Mouse (Mus musculus): Measurements from ENCODE around the gene Dok7. TPM values are rescaled to one million over a fixed set of nuclear protein-coding genes. Genes with fewer than 3 reads are reported as not detected.

The Dok7 gene
- polyA plus RNA-seq, 2 experiments from 2014 or later: not detected

DNA sequence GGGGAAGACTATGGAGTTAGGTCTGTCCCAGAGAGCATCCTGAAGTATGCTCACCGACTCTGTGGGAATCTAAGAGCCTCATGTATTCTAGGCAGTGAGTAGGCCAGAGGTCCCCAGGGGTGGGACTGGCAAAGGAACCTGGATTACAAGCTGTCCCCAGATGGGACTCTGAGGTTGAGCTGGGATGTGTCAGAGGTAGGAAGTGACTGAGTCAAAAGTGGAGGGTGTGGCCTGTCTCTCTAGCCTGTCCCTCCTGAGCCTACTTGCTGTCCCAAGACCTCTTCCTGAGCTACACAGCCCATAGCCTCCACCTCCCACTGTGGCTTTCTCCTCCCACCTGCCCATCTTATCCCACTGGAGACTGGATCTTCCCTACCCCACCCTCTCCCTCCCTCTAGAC, 1.6 kb downstream of the Dok7 start:
- ATAC-seq: no peak

DNA sequence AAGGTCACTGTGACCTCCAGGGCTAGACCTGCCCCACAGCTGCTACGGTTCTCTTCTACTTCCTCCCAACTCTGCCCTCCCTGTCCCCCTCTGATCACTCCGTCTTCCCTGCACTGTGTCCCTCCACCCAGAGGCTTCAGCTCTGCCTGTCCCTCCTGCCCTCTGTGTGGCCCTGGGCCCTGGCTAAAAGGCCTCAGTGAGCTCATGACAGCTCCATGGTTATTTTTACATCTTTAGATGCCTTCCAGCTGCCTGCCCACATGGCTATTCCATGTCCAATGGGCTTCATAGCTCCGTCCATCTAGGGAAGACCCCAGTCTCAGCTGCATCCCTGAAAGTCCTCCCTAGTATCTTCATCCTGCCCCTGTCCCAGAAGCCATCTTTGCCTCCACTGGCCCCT, 3.5 kb downstream of the Dok7 start:
- ATAC-seq: no peak

DNA sequence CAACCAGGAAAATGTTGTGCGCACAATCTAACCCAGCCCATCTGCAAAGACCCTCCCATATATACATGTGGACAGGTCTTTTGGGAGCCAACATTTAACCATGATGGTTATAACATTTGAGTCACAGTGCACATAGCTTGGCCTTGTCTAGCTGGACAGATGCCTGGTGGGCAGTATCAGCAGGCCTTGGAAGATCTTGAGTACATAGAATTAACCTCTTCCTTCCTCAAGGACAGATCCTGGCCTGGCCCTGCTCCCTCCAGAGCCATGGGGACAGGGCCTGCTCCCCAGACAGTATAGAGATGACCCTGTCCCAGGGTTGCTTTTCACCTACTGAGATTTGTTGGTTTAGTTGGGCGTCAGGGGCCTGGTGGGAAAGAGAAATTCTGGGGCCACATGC, 13.3 kb downstream of the Dok7 start:
- no peak for ATAC-seq

DNA sequence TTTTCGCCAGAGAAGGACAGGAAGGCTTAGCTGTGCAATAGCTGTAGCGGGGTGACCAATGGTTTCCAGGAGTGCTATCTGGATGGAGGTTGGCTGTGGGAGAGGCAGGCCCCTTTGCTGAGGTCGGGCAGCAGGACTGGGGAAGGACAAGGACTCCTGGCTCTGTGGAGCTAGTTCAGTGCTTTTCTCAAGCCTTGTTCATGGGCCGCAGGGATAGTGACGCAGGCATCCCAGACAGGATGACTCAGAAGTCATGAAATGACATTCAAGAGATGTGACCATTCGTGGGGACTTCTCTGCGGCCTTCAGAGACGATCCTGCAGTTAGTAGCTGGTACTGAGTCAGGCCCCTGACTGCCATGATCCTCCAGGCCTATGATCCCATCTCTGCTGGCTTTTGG, 13.7 kb downstream of the Dok7 start:
- ATAC-seq: no peak

DNA sequence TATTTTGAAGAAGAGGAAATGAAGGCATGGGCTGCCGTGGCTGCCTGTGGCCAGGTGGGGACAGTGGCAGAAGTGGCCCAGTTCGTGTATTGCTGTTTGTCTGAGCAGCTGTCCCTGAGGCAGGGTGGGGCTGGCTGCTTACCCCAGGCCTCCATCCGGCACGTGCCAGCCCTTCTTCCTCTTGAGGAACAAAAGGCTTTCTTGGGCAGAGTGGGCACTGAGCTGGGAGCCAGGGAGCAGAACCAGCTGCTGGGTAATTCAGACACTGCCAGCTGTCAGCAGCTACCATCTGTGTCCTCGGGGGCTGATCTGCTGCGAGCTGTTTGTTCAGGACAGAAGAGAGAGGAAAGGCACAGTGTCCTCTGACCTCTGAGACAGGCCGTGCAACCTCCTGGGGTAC, 14.4 kb downstream of the Dok7 start:
- ATAC-seq: no peak

DNA sequence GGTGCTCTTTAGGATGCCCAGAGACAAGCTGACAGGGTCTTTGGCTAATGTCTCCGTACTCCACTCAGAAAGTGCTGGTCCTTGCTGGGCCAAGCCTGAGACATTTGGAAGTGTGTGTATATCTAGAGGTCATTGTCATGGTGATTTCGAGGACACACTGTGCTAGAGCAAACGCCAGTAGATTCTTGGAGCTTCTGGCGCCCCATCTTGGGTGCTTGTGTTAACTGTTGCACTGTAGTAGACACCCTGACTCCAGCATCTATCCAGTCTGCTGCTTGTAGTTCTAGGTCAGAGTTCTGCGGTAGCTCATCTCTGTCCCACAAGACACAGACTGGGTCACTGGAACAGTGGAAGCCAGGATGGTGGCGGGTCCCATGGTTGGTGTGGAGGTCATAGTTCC, 15.3 kb downstream of the Dok7 start:
- no peak for ATAC-seq

DNA sequence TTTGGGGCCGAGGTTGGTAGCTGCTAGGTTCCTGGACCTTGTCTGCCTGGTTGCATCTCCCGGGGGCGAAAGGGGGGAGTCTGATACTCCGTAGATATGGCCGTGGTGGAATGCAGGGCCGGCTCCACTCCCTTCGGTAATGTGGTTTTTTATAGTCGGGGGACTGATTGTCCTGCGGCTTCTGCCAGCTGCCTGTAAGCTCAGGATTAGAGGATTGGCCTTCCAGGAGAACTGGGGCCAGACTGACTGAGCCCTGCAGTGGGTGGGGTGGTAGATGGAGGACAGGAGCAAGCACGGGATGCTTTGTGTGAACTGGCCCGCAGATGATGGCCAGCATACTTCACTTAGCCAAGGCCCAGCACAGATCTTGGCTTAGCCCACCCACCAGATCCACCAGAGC, 16.7 kb downstream of the Dok7 start:
- no peak for ATAC-seq

DNA sequence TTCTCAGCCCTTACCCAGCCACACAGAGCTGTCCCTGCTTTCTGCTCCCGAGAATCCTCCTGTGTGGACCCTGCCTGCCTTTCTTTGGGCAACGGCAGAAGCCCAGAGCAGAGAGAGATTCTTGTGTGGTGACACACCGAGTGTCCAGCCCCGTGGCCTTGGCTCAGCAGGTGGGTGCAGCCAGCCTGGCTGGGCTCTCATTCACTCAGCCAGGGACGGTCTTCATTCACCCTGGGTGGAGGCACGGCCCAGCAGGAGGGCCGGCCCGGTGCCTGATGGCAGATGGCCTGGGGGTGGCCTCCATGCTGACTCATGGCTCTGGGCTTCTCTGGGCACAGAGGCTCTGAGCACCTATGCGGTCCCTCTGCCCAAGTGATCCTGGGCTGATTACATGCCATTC, 17.4 kb downstream of the Dok7 start:
- ATAC-seq: no peak

DNA sequence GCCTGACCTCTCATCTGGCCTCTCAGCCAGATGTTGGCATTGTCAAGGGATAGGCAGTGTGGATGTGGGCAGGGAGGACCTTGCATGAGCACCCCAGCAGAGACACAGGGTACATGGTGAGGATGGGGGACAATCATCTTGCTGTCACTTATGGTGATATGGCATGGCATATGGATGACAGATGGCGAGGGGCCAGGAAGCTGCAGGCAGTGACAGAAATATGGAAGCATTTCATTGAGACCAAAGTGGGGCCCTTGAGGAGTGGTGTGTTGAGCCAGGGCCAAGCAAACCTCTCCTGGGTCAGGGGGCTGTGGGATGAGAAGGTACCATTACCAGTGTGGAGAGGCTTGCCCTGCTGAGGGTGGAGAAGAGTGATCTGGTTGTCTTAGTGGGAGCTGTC, 19.8 kb downstream of the Dok7 start:
- no peak for ATAC-seq

DNA sequence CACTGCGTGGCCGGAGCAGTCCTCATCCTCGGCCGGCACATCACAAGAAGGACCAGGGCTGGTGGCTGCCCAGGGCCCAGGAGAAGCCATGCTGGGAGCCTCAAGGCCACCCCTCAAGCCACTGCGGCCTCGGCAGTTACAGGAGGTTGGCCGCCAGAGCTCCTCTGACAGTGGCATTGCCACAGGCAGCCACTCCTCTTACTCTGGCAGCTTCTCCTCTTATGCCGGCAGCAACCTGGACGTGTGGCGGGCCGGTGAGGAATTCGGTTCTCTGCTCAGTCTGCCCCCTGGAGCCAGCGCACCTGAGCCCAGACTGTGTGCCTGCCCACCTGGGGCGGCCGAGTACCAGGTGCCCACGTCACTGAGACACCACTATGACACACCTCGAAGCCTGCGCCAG, 22.5 kb downstream of the Dok7 start:
- no peak for ATAC-seq

DNA sequence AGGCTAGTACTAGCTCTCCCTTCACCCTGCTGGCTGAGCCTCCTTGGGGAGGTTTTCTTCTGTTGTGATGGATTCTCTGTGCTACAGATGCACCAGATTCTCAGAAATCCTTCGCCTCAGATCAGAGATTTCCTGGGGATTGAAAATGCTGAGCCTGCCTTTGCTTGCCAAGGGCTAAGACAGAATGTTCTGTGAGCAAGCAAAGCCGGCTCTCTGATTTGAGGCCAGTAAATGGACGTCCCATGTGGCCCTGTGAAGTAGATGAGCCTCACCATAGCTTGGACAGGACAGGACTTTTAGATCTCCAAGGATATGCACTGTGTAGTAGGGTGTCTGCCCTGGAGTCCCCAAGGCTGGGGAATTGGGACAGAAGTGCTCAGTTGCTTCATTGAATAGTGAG, 28.3 kb downstream of the Dok7 start:
- no peak for ATAC-seq

DNA sequence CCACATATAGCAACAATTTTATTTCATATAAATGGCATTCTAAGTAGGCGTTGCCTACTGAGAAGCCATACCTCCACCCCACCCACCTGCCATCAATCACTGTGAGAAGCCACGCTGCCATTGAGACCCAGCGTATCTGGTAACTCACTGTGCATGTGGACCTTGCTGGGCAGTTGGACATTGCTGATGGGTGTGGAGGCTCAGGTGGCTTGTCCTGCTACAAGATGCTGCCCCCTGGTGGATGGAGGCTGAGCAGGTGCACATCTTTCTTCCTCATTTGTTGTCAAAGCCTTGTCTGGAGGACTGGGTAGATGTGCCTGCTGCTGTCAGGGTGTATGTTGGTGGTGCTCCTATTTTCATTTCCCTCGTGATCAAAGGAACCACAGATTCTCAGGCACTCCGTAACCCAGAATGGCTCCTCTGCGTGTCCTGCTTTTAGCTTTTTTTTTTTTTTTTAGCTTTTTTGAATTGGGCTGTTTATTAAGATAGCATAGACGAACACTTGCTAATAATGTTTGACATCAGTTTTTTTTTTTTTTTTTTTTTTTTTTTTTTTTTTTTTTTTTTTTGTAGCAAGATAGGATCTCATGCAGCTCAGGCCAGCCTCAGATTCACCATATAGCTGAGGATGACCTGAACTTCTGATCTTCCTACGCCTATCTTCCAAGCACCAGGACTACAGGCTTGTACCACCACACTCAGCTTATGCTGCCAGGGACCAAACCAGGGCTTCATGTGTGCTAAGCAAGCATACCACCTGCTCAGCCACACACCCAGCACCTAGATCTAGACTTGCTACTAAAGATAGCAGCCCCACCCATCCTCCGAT, 32.4 kb downstream of the Dok7 start:
- ATAC-seq: no peak

DNA sequence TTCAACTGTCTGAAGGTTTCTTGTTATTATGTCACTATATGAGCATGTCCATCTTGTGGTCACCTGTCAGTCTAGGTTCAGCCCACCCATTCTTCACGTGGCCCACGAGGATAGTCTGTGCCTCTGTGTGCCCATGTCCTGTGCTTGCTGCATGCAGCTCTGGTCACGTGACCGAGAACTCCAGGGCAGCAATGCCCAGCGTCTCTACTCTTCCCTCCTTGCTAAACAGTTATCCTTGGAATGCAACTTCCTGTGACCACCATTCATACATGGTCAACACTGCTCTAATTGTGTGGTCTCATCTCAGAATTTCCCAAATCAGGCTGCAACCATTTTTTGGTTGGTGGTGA, 33.0 kb downstream of the Dok7 start:
- no peak for ATAC-seq

DNA sequence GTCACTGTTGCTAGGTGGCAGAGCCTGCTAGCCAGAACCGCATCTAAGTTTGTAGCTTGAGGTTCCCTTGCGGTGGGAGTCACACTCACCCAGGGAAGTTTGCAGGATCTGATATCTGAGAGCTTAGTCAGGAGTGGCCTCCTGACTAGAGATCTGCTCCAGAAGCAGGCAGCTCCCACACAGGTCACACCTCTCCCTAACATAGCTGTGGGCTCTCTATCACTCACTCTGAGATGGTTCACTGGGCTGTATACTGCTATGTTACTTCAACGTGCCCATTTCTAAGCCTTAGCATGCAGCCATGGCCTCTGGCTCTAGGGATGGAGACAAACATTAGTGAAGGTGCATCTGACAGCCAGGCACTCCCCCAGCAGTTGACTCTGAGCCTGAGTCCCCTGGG, 35.1 kb downstream of the Dok7 start:
- no peak for ATAC-seq

DNA sequence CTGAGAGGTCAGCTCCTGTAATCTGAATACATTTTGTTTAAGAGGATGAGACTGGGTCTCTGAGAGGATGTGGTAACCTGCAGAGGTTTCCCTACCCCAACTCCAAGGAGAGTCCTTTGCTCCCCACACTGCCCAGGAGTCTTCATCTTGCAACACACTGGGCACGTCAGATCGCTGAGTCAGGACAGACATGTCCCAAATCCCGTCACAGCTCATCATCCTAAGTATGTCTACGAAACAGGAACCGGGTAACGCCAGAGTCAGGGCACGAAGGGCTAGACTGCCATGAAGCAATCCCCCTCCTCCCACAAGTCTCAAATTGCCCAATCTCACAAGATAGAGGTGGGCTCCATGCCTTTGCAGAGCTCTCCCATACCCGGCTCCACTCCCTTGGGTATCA, 46.5 kb downstream of the Dok7 start:
- ATAC-seq: no peak

DNA sequence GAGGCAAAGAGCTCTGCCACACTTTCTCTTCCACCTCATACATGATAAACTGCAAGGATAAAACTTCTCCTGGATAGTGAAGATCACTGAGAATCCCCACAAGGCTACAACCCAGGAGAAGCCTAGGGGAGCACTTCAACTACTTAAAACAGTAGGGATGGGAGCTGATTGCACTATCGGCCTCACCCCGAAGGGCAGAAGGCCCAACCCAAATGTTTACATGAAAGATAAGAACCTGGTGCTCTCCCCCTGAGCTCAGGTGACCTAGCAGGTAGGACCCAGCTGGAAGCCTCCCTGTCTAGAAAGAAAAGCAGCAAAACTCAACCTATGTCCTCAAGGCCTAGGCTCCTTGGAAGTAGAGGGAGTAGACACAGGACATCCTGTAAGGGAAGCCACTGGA, 47.0 kb downstream of the Dok7 start:
- no peak for ATAC-seq

DNA sequence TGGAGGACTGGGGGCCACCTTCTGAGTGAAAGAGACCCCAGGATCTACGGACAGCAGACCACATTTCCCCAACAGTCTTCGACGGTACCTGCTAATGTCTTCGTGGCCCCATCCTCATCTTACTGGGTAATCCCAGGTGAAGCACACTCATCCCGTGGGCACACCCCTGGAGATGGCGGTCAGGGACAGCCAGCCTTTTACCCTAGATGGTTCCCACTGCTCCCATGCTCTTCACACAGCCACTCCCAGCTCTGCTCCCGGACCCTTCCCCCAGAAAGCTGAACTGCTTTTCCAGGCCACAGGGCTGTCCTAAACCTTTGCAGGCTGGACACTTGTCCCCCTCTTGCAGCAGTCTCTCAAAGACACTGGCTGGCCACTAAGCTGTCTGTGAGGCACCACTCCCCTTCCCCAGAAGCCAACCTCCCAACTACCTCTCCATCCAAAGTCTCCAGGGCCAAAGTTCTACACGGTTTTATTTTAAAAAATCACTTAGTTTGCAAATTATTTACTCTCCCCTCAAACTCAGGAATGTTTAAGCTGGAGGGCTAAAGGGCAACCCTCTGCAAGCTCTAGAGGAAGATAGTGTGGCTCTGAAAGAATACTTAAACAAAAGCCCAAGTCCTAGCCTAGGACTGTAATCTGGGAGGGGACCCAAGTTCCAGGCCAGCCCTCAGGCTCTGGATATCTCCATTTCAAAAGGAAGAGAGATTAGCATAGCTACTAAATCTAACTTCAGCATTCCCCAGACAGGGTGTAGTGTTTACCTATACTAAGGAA, 47.8 kb downstream of the Dok7 start:
- ATAC-seq: no peak

DNA sequence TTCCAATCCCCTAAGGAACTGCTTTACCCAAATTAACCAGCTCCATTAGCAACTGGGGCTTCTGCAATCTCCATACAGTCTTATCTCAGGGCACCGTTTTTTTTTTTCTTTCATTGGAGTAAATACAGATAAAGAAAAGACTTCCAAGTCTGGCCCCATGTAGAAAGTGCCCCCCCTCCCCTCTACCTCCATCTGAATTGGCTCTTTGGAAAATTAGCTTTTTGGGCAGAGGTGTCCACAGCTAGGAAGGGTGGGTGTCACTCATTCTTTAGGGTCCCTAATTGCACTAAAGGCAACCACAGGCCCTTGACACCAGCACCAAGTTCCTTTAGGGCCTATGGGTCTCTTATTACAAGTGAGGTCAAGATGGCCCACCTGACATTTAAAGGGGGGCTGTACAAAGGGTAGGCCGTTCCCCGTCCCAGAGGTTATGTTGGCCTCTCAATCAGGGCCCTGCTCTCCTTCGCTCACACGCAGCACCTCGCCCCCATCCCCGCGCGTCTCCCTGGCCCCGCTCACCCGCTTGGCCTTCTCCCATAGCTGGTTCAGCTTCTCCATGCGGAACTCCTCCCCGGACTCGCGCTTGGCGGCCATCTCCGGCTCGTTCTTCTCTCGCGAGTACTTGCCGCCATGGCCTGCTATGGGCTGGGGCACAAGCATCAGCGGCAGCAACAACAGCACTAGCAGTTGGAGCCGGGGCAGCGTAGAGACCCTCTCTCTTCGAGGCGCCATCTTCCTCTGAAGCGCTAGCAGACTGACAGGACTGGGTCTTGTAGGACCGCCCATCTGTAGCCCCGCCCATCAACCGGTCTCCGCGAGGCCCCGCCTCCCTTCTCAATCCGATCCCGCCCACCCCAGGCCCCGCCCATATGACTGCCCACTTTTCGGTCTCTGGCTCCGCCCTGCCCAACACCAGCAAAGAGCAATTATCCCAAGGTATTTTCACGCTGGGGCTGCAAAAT, 48.7 kb downstream of the Dok7 start, which contains the start of gene Lrpap1:
Gene Lrpap1, minus strand, starts transcription at position 807 of the 962 bp plus-strand sequence.
- ATAC-seq: peak; percentile 95

DNA sequence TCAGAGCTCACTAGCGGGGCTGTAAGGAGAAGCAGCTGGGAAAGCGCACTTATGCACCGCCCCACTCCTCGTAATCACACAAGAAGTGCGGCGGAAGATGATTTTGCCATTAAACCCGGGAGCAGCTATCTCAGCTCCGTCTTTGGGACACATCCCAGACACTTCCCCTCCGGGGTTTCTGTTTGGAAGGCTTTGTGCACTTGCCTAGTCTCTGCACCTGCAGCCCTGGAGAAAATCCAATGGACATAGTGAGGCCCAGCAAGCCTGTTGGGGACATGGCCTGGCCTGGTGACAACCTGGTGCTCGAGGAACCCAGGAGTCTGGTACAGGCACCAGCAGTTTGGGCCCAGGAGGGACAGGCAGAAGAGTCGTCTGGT, 49.3 kb downstream of the Dok7 start:
- ATAC-seq: no peak

DNA sequence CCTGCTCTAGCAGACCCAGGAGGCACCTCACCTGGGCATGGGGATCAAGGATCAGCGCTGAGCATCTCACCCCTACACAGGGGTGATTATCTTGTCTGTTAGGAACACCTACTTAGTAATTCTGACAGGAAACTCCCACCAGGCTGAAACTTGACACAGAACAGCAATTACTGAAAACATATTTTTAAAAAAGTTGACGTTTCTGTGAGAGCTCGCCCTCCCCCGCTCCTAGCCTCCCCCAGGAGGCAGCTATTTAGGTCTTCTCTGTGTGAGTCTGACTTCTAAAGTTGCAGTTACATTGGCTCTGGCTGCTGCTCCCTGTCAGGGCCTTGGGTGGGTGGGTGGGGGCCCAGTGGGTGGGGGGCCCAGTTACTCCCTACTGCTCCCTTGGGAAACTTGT, 55.9 kb downstream of the Dok7 start:
- no peak for ATAC-seq

DNA sequence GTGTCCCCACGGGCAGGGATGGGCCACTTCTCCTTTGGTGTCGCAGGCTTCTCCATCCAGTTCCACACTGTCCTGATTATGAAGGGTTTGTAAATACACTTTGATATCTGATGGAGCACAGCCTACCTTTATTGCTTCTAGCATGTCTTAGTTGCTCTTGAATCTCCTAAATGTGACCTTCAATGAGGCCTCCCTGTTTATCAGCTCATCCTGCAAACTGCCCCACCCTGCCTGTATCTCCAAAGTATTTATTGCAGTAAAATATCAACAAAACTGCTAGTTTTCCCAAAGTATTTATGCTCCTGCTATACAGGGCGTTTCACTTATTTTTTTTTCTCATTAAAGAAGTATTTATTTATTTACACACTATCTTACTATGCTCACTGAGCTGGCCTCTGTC, 59.4 kb downstream of the Dok7 start:
- no peak for ATAC-seq

DNA sequence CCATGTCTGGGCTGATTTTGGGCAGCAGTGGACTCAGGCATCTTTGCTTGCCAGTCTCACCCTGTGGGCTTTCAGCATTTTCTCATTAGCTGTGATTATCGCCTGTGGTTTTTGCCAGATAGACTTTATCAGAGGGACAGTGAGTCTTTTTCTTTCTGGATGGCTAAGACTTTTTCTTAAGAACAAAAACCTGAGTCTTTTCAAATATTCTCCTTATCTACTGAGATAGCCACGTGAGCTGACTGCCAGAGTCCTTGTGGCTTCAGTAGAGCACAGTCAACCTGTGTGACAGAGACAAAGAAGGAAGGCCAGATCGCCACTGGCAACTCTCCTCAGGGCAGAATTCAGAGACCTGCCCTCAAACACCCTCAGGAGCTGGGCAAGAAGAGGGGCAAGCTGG, 61.1 kb downstream of the Dok7 start:
- no peak for ATAC-seq

DNA sequence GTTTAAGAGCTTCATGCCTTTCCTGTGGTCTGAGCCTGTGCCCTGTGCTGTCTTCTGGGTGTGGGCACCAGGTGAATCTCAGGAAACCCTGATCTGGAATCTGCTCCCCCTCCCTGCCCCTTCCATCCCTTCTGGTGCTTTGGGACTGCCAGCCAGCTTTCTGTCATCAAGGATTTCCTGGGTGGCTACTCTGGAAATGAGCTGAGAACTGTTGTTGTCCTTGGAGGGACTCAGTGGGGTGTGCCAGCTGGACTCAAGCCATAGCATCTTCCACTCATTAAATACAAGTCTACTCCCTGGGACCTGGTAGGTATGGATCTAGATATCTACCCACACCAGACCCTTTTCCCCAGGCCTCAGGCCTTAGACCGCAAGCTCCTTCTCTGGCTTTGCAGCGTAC, 61.9 kb downstream of the Dok7 start:
- no peak for ATAC-seq

Measured in activated CD4-positive, CD25-positive, alpha-beta regulatory T cell, adult 4 months (primary cell).